Mouse (Mus musculus) bone marrow, adult 2 months (tissue): ENCODE measurements around the gene Nr1h2. TPM values are rescaled to one million over a fixed set of nuclear protein-coding genes. Genes with fewer than 3 reads are reported as not detected.
A peak's percentile ranks its signal among the peaks of the same experiment; 100 is the strongest.

Source experiments
- H3K27ac ChIP-seq: fragments of 200-500 bp; 2 replicates; pipeline ENCODE4 v1.5.1; 2012; ENCODE audit warnings: low read depth, mild to moderate bottlenecking, control low read depth, inconsistent platforms, low read length; ENCODE audit not compliant: control insufficient read depth, poor library complexity, insufficient read depth
- H3K4me1 ChIP-seq: fragments of 200-500 bp; 2 replicates; pipeline ENCODE4 v1.6.1; 2011; ENCODE audit warnings: low read length; ENCODE audit not compliant: control insufficient read depth, insufficient read depth
- H3K4me3 ChIP-seq: fragments of 200-500 bp; replicated peaks from 2 replicates; pipeline ENCODE3; 2011; ENCODE audit warnings: mild to moderate bottlenecking, low read depth, low read length, control low read depth; ENCODE audit not compliant: control insufficient read depth
- CTCF ChIP-seq: fragments of 200-500 bp; IDR thresholded peaks from 2 replicates; pipeline ENCODE4 v1.5.1; 2011; ENCODE audit warnings: low read length, control low read depth; ENCODE audit not compliant: control insufficient read depth, insufficient read depth
- POLR2A ChIP-seq: fragments of 200-500 bp; IDR thresholded peaks from 2 replicates; pipeline ENCODE4 v1.6.1; 2011; ENCODE audit warnings: low read depth, mild to moderate bottlenecking, control low read depth, low read length, borderline replicate concordance; ENCODE audit not compliant: control insufficient read depth
- WGBS: fragments of 180-500 bp; shearing (Covaris S2); methylation state at CpG from one replicate; pipeline ENCODE4 v1.1.7; 2018; 5-methylcytosine and 5-hydroxymethylcytosine counted together
- polyA plus RNA-seq: library from polyadenylated mRNA; stranded (reverse); fragments of >200 nt; gene quantifications from 2 replicates; pipeline ENCODE4 v1.2.4, GENCODE M21; 2011; ENCODE audit warnings: low replicate concordance; ENCODE audit not compliant: missing spikeins, insufficient read depth, insufficient read length

Nr1h2 gene
- polyA plus RNA-seq, 1 experiment, result 123 TPM

DNA sequence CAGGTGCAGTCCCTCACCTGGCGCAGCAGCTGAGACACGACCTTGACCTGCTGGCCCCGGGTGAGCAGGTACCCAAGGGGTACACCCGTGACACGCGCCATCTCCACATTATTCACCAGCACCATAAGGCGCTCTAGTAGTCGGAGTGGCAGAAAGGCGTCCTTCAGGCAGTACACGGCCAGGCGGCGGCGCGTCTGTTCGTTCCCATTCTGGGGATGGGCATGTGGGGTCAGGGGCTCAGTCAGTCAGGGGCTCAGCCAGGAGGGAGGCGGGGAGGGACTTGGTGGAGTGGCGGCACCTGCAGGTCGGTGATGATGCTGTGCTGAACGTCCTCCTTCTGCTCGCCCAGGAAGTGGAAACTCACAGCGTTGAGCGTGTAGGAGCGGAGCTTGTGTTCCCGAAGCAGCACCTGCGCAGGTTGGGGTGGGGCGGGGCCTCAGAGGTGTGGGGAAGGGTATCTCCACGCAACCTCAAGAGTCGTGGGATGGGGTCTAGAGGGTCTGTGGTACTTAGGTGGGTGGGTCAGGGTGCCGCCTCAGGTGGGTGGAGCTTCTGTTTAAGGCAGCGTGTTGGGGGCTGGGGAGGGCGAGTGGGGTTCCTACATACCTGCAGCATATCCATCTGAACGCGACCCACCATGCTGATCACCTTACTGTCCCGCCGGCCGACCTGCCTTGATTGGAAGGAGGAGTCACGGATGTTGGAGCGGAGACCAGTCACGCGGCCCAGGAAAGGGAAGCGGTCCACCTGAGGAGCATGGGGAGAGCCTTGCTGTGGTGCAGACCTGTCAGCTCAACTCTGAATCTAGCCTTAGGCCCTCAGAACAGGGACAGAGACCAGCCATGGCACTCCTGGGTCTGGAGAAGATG is 14.8 kb downstream of the Nr1h2 start:
- no peak overlapping the region for H3K4me3 ChIP-seq
- 93% methylated on average over 41 of the region's 41 CpGs for WGBS

GRCm38 (mm10) chr7:44537496-44537895 is 16.3 kb downstream of the Nr1h2 start:
- WGBS, result 92% methylated on average over 13 of the region's 13 CpGs
- no peak overlapping the region for H3K4me3 ChIP-seq
- peaks cover 3% of the 10 kb centered on the region for H3K4me1 ChIP-seq
- H3K27ac ChIP-seq, result no peak overlapping the region
- TF ChIP-seq CTCF (no peak), POLR2A (0 out of 2 replicates have a peak, but pooled peaks have one; percentile 14)

More for the DNA sequence above, 14.8 kb downstream of the Nr1h2 start:
- TF ChIP-seq CTCF, result no peak
- H3K27ac ChIP-seq, result no peak overlapping the region
- peaks cover 1% of the 10 kb centered on the region for H3K4me1 ChIP-seq

DNA sequence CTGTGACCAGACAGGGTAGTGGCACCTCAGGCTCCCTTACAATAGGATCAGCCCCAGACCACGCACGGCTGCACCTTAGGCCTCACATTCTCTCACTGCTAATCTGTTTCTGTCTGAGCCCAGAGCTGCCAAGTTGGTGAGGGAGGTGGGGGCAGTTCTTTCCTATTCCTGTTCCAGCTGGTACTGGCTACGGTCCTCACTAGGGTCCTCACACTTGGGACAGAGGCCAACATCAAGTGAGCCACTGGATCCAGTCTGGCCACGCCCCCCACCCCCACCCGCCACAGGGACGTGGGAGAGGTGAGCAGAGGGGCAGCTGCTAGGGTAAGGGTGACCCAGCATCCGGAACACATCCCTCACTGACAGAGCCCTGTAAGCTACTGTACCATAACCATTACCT is 16.7 kb downstream of the Nr1h2 start:
- H3K4me1 ChIP-seq, result peaks cover 3% of the 10 kb centered on the region
- peak overlapping the region; percentile 57; the same call in 1 of the 2 replicates for H3K27ac ChIP-seq
- H3K4me3 ChIP-seq, result no peak overlapping the region
- TF ChIP-seq POLR2A (no peak), CTCF (no peak)
- 84% methylated on average over 7 of the region's 7 CpGs for WGBS

GRCm38 (mm10) chr7:44536590-44536968 is 17.2 kb downstream of the Nr1h2 start:
- no peak for TF ChIP-seq POLR2A
- no peak for TF ChIP-seq CTCF
- H3K27ac ChIP-seq, result peak overlapping the region; percentile 57
- 82% methylated on average over 6 of the region's 6 CpGs for WGBS
- H3K4me1 ChIP-seq, result peaks cover 3% of the 10 kb centered on the region
- H3K4me3 ChIP-seq, result no peak overlapping the region

GRCm38 (mm10) chr7:44535657-44536589 is 17.8 kb downstream of the Nr1h2 start:
- Histone ChIP-seq H3K4me3 (no peak overlapping the region), H3K4me1 (peaks cover 3% of the 10 kb centered on the region), H3K27ac (peak overlapping the region; percentile 57)
- TF ChIP-seq POLR2A (no peak), CTCF (no peak)
- 90% methylated on average over 27 of the region's 27 CpGs for WGBS

GRCm38 (mm10) chr7:44534656-44535441 is 18.9 kb downstream of the Nr1h2 start:
- H3K4me1 ChIP-seq, result peaks cover 3% of the 10 kb centered on the region
- 86% methylated on average over 19 of the region's 19 CpGs for whole genome bisulfite sequencing
- H3K4me3 ChIP-seq, result no peak overlapping the region
- peak overlapping the region; percentile 90 for H3K27ac ChIP-seq
- TF ChIP-seq CTCF (0 out of 2 replicates have a peak, but pooled peaks have one; percentile 11), POLR2A (no peak)

DNA sequence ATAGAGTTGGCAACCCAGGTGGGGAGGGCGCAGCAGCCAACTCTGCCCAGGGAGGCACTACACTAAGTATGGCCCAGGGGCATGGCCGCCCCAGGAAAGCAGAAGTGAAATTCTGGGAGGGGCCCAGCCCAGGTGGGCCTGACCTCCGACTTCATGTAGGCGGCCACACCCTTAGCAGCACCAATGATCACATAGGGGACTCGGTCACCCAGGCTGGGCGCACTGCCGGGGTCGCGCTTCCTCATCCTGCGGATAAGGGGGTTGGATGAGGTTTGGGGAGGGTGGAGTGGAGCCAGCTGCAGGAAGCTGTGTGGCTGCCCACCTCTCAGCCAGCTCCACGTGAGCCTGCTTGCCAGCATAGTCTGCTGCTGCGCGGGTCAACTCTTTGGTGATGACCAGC is 19.5 kb downstream of the Nr1h2 start:
- H3K27ac ChIP-seq, result peak overlapping the region; percentile 90
- peak; percentile 36; the same call in 1 of the 2 replicates for TF ChIP-seq POLR2A
- no peak for TF ChIP-seq CTCF
- WGBS, result 47% methylated on average over 13 of the region's 13 CpGs
- H3K4me3 ChIP-seq, result no peak overlapping the region
- peaks cover 3% of the 10 kb centered on the region for H3K4me1 ChIP-seq
